Mouse (Mus musculus): ENCODE data around the gene Ankrd52. TPM values are rescaled to one million over a fixed set of nuclear protein-coding genes. Genes with fewer than 3 reads are reported as not detected.
A peak's percentile ranks its signal among the peaks of the same experiment; 100 is the strongest.

Ankrd52 gene
- polyA plus RNA-seq, 1 experiment from 2014 or later = 8.4 TPM

GRCm38 (mm10) chr10:128403931-128404330 is 27.0 kb downstream of the Ankrd52 start:
- WGBS = 75% methylated on average over 7 of the region's 7 CpGs
- Histone ChIP-seq H3K27me3 (ENCODE audit: control insufficient read depth, insufficient read depth, low read depth, low read length) (no peaks in the 10 kb centered on the region), H3K9me3 (ENCODE audit: control insufficient read depth, low read length) (no peaks in the 10 kb centered on the region), H3K27ac (ENCODE audit: low read length) (no peak overlapping the region), H3K4me1 (replicated peaks; ENCODE audit: control insufficient read depth, insufficient read depth, low read length) (peaks cover 5% of the 10 kb centered on the region; the same call in 1 of the 2 replicates), H3K4me2 (ENCODE audit: low read depth, low read length) (no peak overlapping the region), H3K4me3 (ENCODE audit: low read length) (no peak overlapping the region), H3K9ac (ENCODE audit: low read length) (no peak overlapping the region), H3K36me3 (ENCODE audit: control insufficient read depth, insufficient read depth, low read length) (no peaks in the 10 kb centered on the region)
- ATAC-seq (ENCODE audit: low read depth) = no peak

GRCm38 (mm10) chr10:128408591-128409535 is 31.9 kb downstream of the Ankrd52 start:
- WGBS = 13% methylated on average over 35 of the region's 35 CpGs
- Histone ChIP-seq H3K4me3 (ENCODE audit: low read length) (peak overlapping the region; percentile 76), H3K27ac (ENCODE audit: low read length) (peak overlapping the region; percentile 34; the same call in 1 of the 2 replicates), H3K9ac (ENCODE audit: low read length) (peak overlapping the region; percentile 83), H3K27me3 (ENCODE audit: control insufficient read depth, insufficient read depth, low read depth, low read length) (no peaks in the 10 kb centered on the region), H3K36me3 (ENCODE audit: control insufficient read depth, insufficient read depth, low read length) (no peaks in the 10 kb centered on the region), H3K4me2 (ENCODE audit: low read depth, low read length) (peak overlapping the region; percentile 91), H3K4me1 (replicated peaks; ENCODE audit: control insufficient read depth, insufficient read depth, low read length) (peaks cover 26% of the 10 kb centered on the region), H3K9me3 (ENCODE audit: control insufficient read depth, low read length) (no peaks in the 10 kb centered on the region)
- no peak for ATAC-seq (ENCODE audit: low read depth)

- Histone ChIP-seq H3K27me3 (ENCODE audit: control insufficient read depth, insufficient read depth, low read depth, low read length) (no peaks in the 10 kb centered on the region), H3K4me1 (replicated peaks; ENCODE audit: control insufficient read depth, insufficient read depth, low read length) (peaks cover 26% of the 10 kb centered on the region), H3K27ac (ENCODE audit: low read length) (peak overlapping the region; percentile 95), H3K9ac (ENCODE audit: low read length) (peak overlapping the region; percentile 89), H3K36me3 (ENCODE audit: control insufficient read depth, insufficient read depth, low read length) (no peaks in the 10 kb centered on the region), H3K4me3 (ENCODE audit: low read length) (peak overlapping the region; percentile 76), H3K9me3 (ENCODE audit: control insufficient read depth, low read length) (no peaks in the 10 kb centered on the region), H3K4me2 (ENCODE audit: low read depth, low read length) (peak overlapping the region; percentile 96)
- WGBS = 5% methylated on average over 36 of the region's 36 CpGs
- peak; percentile 90 for ATAC-seq (ENCODE audit: low read depth)
Observed at GRCm38 (mm10) chr10:128409692-128410559, 33.0 kb downstream of the Ankrd52 start.

- Histone ChIP-seq H3K4me2 (ENCODE audit: low read depth, low read length) (peak overlapping the region; percentile 96), H3K4me1 (replicated peaks; ENCODE audit: control insufficient read depth, insufficient read depth, low read length) (peaks cover 26% of the 10 kb centered on the region), H3K4me3 (ENCODE audit: low read length) (peak overlapping the region; percentile 76), H3K27ac (ENCODE audit: low read length) (peak overlapping the region; percentile 95), H3K36me3 (ENCODE audit: control insufficient read depth, insufficient read depth, low read length) (peaks cover under 1% of the 10 kb centered on the region; the same call in 1 of the 2 replicates), H3K9me3 (ENCODE audit: control insufficient read depth, low read length) (no peaks in the 10 kb centered on the region), H3K9ac (ENCODE audit: low read length) (peak overlapping the region; percentile 89), H3K27me3 (ENCODE audit: control insufficient read depth, insufficient read depth, low read depth, low read length) (no peaks in the 10 kb centered on the region)
- ATAC-seq (ENCODE audit: low read depth) = no peak
- WGBS = 23% methylated on average over 4 of the region's 4 CpGs
Observed at GRCm38 (mm10) chr10:128410560-128410845, 33.6 kb downstream of the Ankrd52 start.

- peak; percentile 93 for ATAC-seq (ENCODE audit: low read depth)
- peak within 1 kb of the TSS; percentile 96 for H3K4me2 ChIP-seq (ENCODE audit: low read depth, low read length)
- peak within 1 kb of the TSS; percentile 89 for H3K9ac ChIP-seq (ENCODE audit: low read length)
- H3K4me3 ChIP-seq (ENCODE audit: low read length) = peak within 1 kb of the TSS; percentile 76
- under 1% methylated on average over 50 of the region's 50 CpGs for WGBS
- no peaks in the 10 kb centered on the region for H3K9me3 ChIP-seq (ENCODE audit: control insufficient read depth, low read length)
- H3K27me3 ChIP-seq (ENCODE audit: control insufficient read depth, insufficient read depth, low read depth, low read length) = no peaks in the 10 kb centered on the region
- H3K4me1 ChIP-seq (replicated peaks; ENCODE audit: control insufficient read depth, insufficient read depth, low read length) = peaks cover 26% of the 10 kb centered on the region
- peak within 1 kb of the TSS; percentile 95 for H3K27ac ChIP-seq (ENCODE audit: low read length)
- H3K36me3 ChIP-seq (ENCODE audit: control insufficient read depth, insufficient read depth, low read length) = peaks cover 4% of the 10 kb centered on the region
Observed at GRCm38 (mm10) chr10:128411211-128412054, 34.5 kb downstream of the Ankrd52 start, which contains the start of the genes Nabp2 and Rnf41. Gene Nabp2, minus strand, starts transcription at chr10:128411492. Gene Rnf41, plus strand, starts transcription at chr10:128411657.

GRCm38 (mm10) chr10:128412055-128412381 is 35.1 kb downstream of the Ankrd52 start:
- peak overlapping the region; percentile 86 for H3K4me2 ChIP-seq (ENCODE audit: low read depth, low read length)
- peak overlapping the region; percentile 76 for H3K4me3 ChIP-seq (ENCODE audit: low read length)
- peaks cover 26% of the 10 kb centered on the region for H3K4me1 ChIP-seq (replicated peaks; ENCODE audit: control insufficient read depth, insufficient read depth, low read length)
- peak overlapping the region; percentile 95 for H3K27ac ChIP-seq (ENCODE audit: low read length)
- H3K9me3 ChIP-seq (ENCODE audit: control insufficient read depth, low read length) = no peaks in the 10 kb centered on the region
- peaks cover 10% of the 10 kb centered on the region for H3K36me3 ChIP-seq (ENCODE audit: control insufficient read depth, insufficient read depth, low read length)
- ATAC-seq (ENCODE audit: low read depth) = peak; percentile 29
- no peaks in the 10 kb centered on the region for H3K27me3 ChIP-seq (ENCODE audit: control insufficient read depth, insufficient read depth, low read depth, low read length)
- under 1% methylated on average over 14 of the region's 14 CpGs for WGBS
- H3K9ac ChIP-seq (ENCODE audit: low read length) = peak overlapping the region; percentile 89

GRCm38 (mm10) chr10:128412558-128412957 is 35.6 kb downstream of the Ankrd52 start:
- Histone ChIP-seq H3K4me3 (ENCODE audit: low read length) (peak overlapping the region; percentile 76), H3K9me3 (ENCODE audit: control insufficient read depth, low read length) (no peaks in the 10 kb centered on the region), H3K4me2 (ENCODE audit: low read depth, low read length) (peak overlapping the region; percentile 86), H3K27me3 (ENCODE audit: control insufficient read depth, insufficient read depth, low read depth, low read length) (no peaks in the 10 kb centered on the region), H3K4me1 (replicated peaks; ENCODE audit: control insufficient read depth, insufficient read depth, low read length) (peaks cover 26% of the 10 kb centered on the region), H3K36me3 (ENCODE audit: control insufficient read depth, insufficient read depth, low read length) (peaks cover 11% of the 10 kb centered on the region), H3K27ac (ENCODE audit: low read length) (peak overlapping the region; percentile 95), H3K9ac (ENCODE audit: low read length) (peak overlapping the region; percentile 89)
- WGBS = 20% methylated on average over 1 of the region's 1 CpGs
- ATAC-seq (ENCODE audit: low read depth) = no peak

GRCm38 (mm10) chr10:128413076-128413475 is 36.2 kb downstream of the Ankrd52 start:
- no peaks in the 10 kb centered on the region for H3K27me3 ChIP-seq (ENCODE audit: control insufficient read depth, insufficient read depth, low read depth, low read length)
- no peak for ATAC-seq (ENCODE audit: low read depth)
- peaks cover 26% of the 10 kb centered on the region for H3K4me1 ChIP-seq (replicated peaks; ENCODE audit: control insufficient read depth, insufficient read depth, low read length)
- no peak overlapping the region for H3K9ac ChIP-seq (ENCODE audit: low read length)
- WGBS = 36% methylated on average over 1 of the region's 1 CpGs
- no peak overlapping the region; the same call in 1 of the 2 replicates for H3K4me2 ChIP-seq (ENCODE audit: low read depth, low read length)
- no peak overlapping the region for H3K27ac ChIP-seq (ENCODE audit: low read length)
- H3K36me3 ChIP-seq (ENCODE audit: control insufficient read depth, insufficient read depth, low read length) = peaks cover 11% of the 10 kb centered on the region
- no peaks in the 10 kb centered on the region for H3K9me3 ChIP-seq (ENCODE audit: control insufficient read depth, low read length)
- peak overlapping the region; percentile 76; the same call in 1 of the 2 replicates for H3K4me3 ChIP-seq (ENCODE audit: low read length)

Measured in lung, embryonic 16.5 days (tissue).